Mouse (Mus musculus) heart, embryonic 15.5 days (tissue): ENCODE measurements around the gene Sptan1. TPM values are rescaled to one million over a fixed set of nuclear protein-coding genes. Genes with fewer than 3 reads are reported as not detected.

Experiments
- ATAC-seq: fragments of 200-750 bp; cut with Nextera tagmentation; replicated peaks from 2 replicates; pipeline ENCODE4 v1.8.0; 2017; ENCODE audit warnings: low read depth, moderate TSS enrichment; ENCODE audit not compliant: insufficient number of reproducible peaks, insufficient read depth, low FRiP score
- H3K27ac ChIP-seq: fragments of 300-500 bp; sonication (generic); 2 replicates; pipeline ENCODE4 v1.5.1; 2015; ENCODE audit warnings: mild to moderate bottlenecking, inconsistent platforms
- H3K27me3 ChIP-seq: fragments of 300-500 bp; sonication (generic); 2 replicates; pipeline ENCODE4 v1.6.1; 2015; ENCODE audit warnings: inconsistent platforms
- H3K36me3 ChIP-seq: fragments of 300-500 bp; sonication (generic); 2 replicates; pipeline ENCODE4 v1.6.1; 2015; ENCODE audit warnings: mild to moderate bottlenecking, inconsistent platforms
- H3K4me1 ChIP-seq: fragments of 300-500 bp; sonication (generic); replicated peaks from 2 replicates; pipeline ENCODE4 v1.6.1; 2015; ENCODE audit warnings: inconsistent platforms
- H3K4me2 ChIP-seq: fragments of 300-500 bp; sonication (generic); 2 replicates; pipeline ENCODE4 v1.6.1; 2015; ENCODE audit warnings: inconsistent platforms, mild to moderate bottlenecking, moderate library complexity
- H3K4me3 ChIP-seq: fragments of 300-500 bp; sonication (generic); 2 replicates; pipeline ENCODE4 v1.5.1; 2015; ENCODE audit warnings: mild to moderate bottlenecking, inconsistent platforms
- H3K9ac ChIP-seq: fragments of 300-500 bp; sonication (generic); 2 replicates; pipeline ENCODE4 v1.6.1; 2015; ENCODE audit warnings: mild to moderate bottlenecking, inconsistent platforms
- H3K9me3 ChIP-seq: fragments of 300-500 bp; sonication (generic); replicated peaks from 2 replicates; pipeline ENCODE4 v1.6.1; 2016; ENCODE audit warnings: inconsistent platforms
- WGBS: fragments of 180-500 bp; shearing (Covaris S2); methylation state at CpG from one replicate; pipeline ENCODE4 v1.1.7; 2015; ENCODE audit warnings: mixed read lengths; 5-methylcytosine and 5-hydroxymethylcytosine counted together
- polyA plus RNA-seq: library from polyadenylated mRNA; unstranded; fragments of >200 nt; fragmentation: Nextera tagmentation; extraction: Ambion mirVana; gene quantifications from 2 replicates; pipeline ENCODE4 v1.2.1, GENCODE M21; 2015

Sptan1 gene
- polyA plus RNA-seq, 1 experiment from 2014 or later = 81.7 TPM

- Histone ChIP-seq H3K9me3 (no peaks in the 10 kb centered on the region), H3K4me1 (no peaks in the 10 kb centered on the region), H3K9ac (no peak overlapping the region), H3K27ac (no peak overlapping the region), H3K4me3 (no peak overlapping the region), H3K27me3 (no peaks in the 10 kb centered on the region), H3K36me3 (peaks cover 99% of the 10 kb centered on the region), H3K4me2 (no peak overlapping the region)
- 29% methylated on average over 1 of the region's 1 CpGs for WGBS
- no peak for ATAC-seq
Observed at GRCm38 (mm10) chr2:30009101-30009500, 43.7 kb downstream of the Sptan1 start.

- H3K9me3 ChIP-seq = no peaks in the 10 kb centered on the region
- no peak overlapping the region for H3K4me2 ChIP-seq
- no peak overlapping the region for H3K27ac ChIP-seq
- no peak overlapping the region for H3K4me3 ChIP-seq
- H3K4me1 ChIP-seq = no peaks in the 10 kb centered on the region
- peaks cover 100% of the 10 kb centered on the region for H3K36me3 ChIP-seq
- H3K9ac ChIP-seq = no peak overlapping the region
- H3K27me3 ChIP-seq = no peaks in the 10 kb centered on the region
- ATAC-seq = no peak
- 79% methylated on average over 8 of the region's 8 CpGs for WGBS
Observed at GRCm38 (mm10) chr2:30010840-30011281, 45.5 kb downstream of the Sptan1 start.

- H3K36me3 ChIP-seq = peaks cover 99% of the 10 kb centered on the region
- H3K27me3 ChIP-seq = no peaks in the 10 kb centered on the region
- WGBS = 71% methylated on average over 11 of the region's 11 CpGs
- no peaks in the 10 kb centered on the region for H3K9me3 ChIP-seq
- H3K9ac ChIP-seq = no peak overlapping the region
- no peaks in the 10 kb centered on the region for H3K4me1 ChIP-seq
- H3K27ac ChIP-seq = no peak overlapping the region
- no peak for ATAC-seq
- H3K4me2 ChIP-seq = no peak overlapping the region
- H3K4me3 ChIP-seq = no peak overlapping the region
Observed at GRCm38 (mm10) chr2:30014326-30014966, 49.1 kb downstream of the Sptan1 start.

- no peak overlapping the region for H3K9ac ChIP-seq
- no peaks in the 10 kb centered on the region for H3K4me1 ChIP-seq
- no peak overlapping the region for H3K4me3 ChIP-seq
- H3K27ac ChIP-seq = no peak overlapping the region
- no peak overlapping the region for H3K4me2 ChIP-seq
- H3K9me3 ChIP-seq = no peaks in the 10 kb centered on the region
- WGBS = 78% methylated on average over 4 of the region's 4 CpGs
- H3K36me3 ChIP-seq = peaks cover 99% of the 10 kb centered on the region
- no peak for ATAC-seq
- no peaks in the 10 kb centered on the region for H3K27me3 ChIP-seq
Observed at GRCm38 (mm10) chr2:30025454-30025853, 60.1 kb downstream of the Sptan1 start.

GRCm38 (mm10) chr2:30026997-30027396, 61.6 kb downstream of the Sptan1 start:
- WGBS = 94% methylated on average over 5 of the region's 5 CpGs
- Histone ChIP-seq H3K4me1 (no peaks in the 10 kb centered on the region), H3K27ac (no peak overlapping the region), H3K4me2 (no peak overlapping the region), H3K27me3 (no peaks in the 10 kb centered on the region), H3K4me3 (no peak overlapping the region), H3K36me3 (peaks cover 99% of the 10 kb centered on the region), H3K9me3 (no peaks in the 10 kb centered on the region), H3K9ac (no peak overlapping the region)
- ATAC-seq = no peak

GRCm38 (mm10) chr2:30032244-30032846, 67.0 kb downstream of the Sptan1 start:
- no peak for ATAC-seq
- Histone ChIP-seq H3K4me2 (no peak overlapping the region), H3K9ac (no peak overlapping the region), H3K4me3 (no peak overlapping the region), H3K27me3 (no peaks in the 10 kb centered on the region), H3K36me3 (peaks cover 55% of the 10 kb centered on the region), H3K27ac (no peak overlapping the region), H3K9me3 (no peaks in the 10 kb centered on the region), H3K4me1 (no peaks in the 10 kb centered on the region)
- 51% methylated on average over 11 of the region's 11 CpGs for WGBS

GRCm38 (mm10) chr2:30032957-30033356, 67.6 kb downstream of the Sptan1 start:
- Histone ChIP-seq H3K4me1 (no peaks in the 10 kb centered on the region), H3K27ac (no peak overlapping the region), H3K4me3 (no peak overlapping the region), H3K9ac (no peak overlapping the region), H3K36me3 (peaks cover 49% of the 10 kb centered on the region), H3K27me3 (no peaks in the 10 kb centered on the region), H3K4me2 (no peak overlapping the region), H3K9me3 (no peaks in the 10 kb centered on the region)
- WGBS = 66% methylated on average over 6 of the region's 6 CpGs
- no peak for ATAC-seq

GRCm38 (mm10) chr2:30037762-30038161, 72.4 kb downstream of the Sptan1 start:
- Histone ChIP-seq H3K27me3 (no peaks in the 10 kb centered on the region), H3K4me1 (0 out of 2 replicates have a peak, but pooled peaks cover 4% of the 10 kb centered on the region), H3K9ac (no peak overlapping the region), H3K4me2 (no peak overlapping the region), H3K27ac (no peak overlapping the region), H3K9me3 (no peaks in the 10 kb centered on the region), H3K4me3 (no peak overlapping the region), H3K36me3 (peaks cover under 1% of the 10 kb centered on the region; the same call in 1 of the 2 replicates)
- 82% methylated on average over 2 of the region's 2 CpGs for WGBS
- no peak for ATAC-seq

GRCm38 (mm10) chr2:30038370-30038769, 73.0 kb downstream of the Sptan1 start:
- Histone ChIP-seq H3K27ac (no peak overlapping the region), H3K36me3 (no peaks in the 10 kb centered on the region; the same call in 1 of the 2 replicates), H3K9ac (no peak overlapping the region), H3K4me1 (0 out of 2 replicates have a peak, but pooled peaks cover 4% of the 10 kb centered on the region), H3K4me3 (no peak overlapping the region), H3K27me3 (no peaks in the 10 kb centered on the region), H3K9me3 (no peaks in the 10 kb centered on the region), H3K4me2 (no peak overlapping the region)
- ATAC-seq = no peak
- WGBS = 90% methylated on average over 10 of the region's 10 CpGs

GRCm38 (mm10) chr2:30039687-30040086, 74.3 kb downstream of the Sptan1 start:
- H3K36me3 ChIP-seq = no peaks in the 10 kb centered on the region; the same call in 1 of the 2 replicates
- ATAC-seq = no peak
- H3K4me2 ChIP-seq = no peak overlapping the region
- H3K9me3 ChIP-seq = no peaks in the 10 kb centered on the region
- no peaks in the 10 kb centered on the region for H3K27me3 ChIP-seq
- no peak overlapping the region for H3K4me3 ChIP-seq
- H3K9ac ChIP-seq = no peak overlapping the region
- H3K27ac ChIP-seq = no peak overlapping the region
- H3K4me1 ChIP-seq = 0 out of 2 replicates have a peak, but pooled peaks cover 4% of the 10 kb centered on the region

GRCm38 (mm10) chr2:30042445-30042844, 77.1 kb downstream of the Sptan1 start:
- no peak overlapping the region for H3K4me2 ChIP-seq
- H3K4me3 ChIP-seq = no peak overlapping the region
- H3K9ac ChIP-seq = no peak overlapping the region
- H3K27me3 ChIP-seq = no peaks in the 10 kb centered on the region
- 4% methylated on average over 4 of the region's 4 CpGs for WGBS
- H3K4me1 ChIP-seq = 0 out of 2 replicates have a peak, but pooled peaks cover 4% of the 10 kb centered on the region
- no peak for ATAC-seq
- no peaks in the 10 kb centered on the region; the same call in 1 of the 2 replicates for H3K36me3 ChIP-seq
- no peak overlapping the region for H3K27ac ChIP-seq
- no peaks in the 10 kb centered on the region for H3K9me3 ChIP-seq

- Histone ChIP-seq H3K9me3 (no peaks in the 10 kb centered on the region), H3K4me2 (no peak overlapping the region), H3K4me3 (no peak overlapping the region), H3K9ac (no peak overlapping the region), H3K27me3 (no peaks in the 10 kb centered on the region), H3K27ac (no peak overlapping the region), H3K36me3 (no peaks in the 10 kb centered on the region), H3K4me1 (0 out of 2 replicates have a peak, but pooled peaks cover 10% of the 10 kb centered on the region)
- WGBS = 86% methylated on average over 5 of the region's 5 CpGs
- no peak for ATAC-seq
Observed at GRCm38 (mm10) chr2:30044550-30044949, 79.2 kb downstream of the Sptan1 start.
